ENCODE assay signal across 17 mouse cellular contexts in genomic region chr11:118836889-118837288, GRCm38 (mm10).
A peak's percentile ranks its signal among the peaks of the same experiment; 100 is the strongest.
DNase-seq lines count a peak whose midpoint lies in the region; ATAC-seq and TF ChIP-seq lines count a peak whose summit lies in the region.
"Had no signal": no experiment of that assay in that cellular context is flagged by ENCODE, and none has a peak within 500 bp of the region (broad histone marks: within the 10 kb centered on the region; RNA-seq: fewer than 3 reads in every experiment).

No protein-coding gene starts in this region.

- 50% methylated on average over 4 of the region's 4 CpGs for WGBS in forebrain, embryonic 15.5 days
- WGBS in forebrain, embryonic 13.5 days = 69% methylated on average over 4 of the region's 4 CpGs
- WGBS in neural tube, embryonic 13.5 days = 53% methylated on average over 4 of the region's 4 CpGs
- 56% methylated on average over 4 of the region's 4 CpGs for WGBS in lung, adult 2 months

- no peaks in the 10 kb centered on the region for H3K36me3 ChIP-seq in forebrain, embryonic 15.5 days
- H3K36me3 ChIP-seq in forebrain, embryonic 13.5 days (ENCODE audit: poor library complexity, severe bottlenecking) = no peaks in the 10 kb centered on the region
- H3K36me3 ChIP-seq in neural tube, embryonic 13.5 days = no peaks in the 10 kb centered on the region
- H3K36me3 ChIP-seq: limb, embryonic 10.5 days; midbrain, embryonic 10.5 days had no signal

- H3K9ac ChIP-seq in forebrain, embryonic 15.5 days (replicated peaks) = no peak overlapping the region
- no peak overlapping the region for H3K9ac ChIP-seq in forebrain, embryonic 13.5 days
- H3K9ac ChIP-seq in neural tube, embryonic 13.5 days = no peak overlapping the region
- H3K9ac ChIP-seq: lung, embryonic 14.5 days had no signal

- no peak overlapping the region for H3K4me3 ChIP-seq in forebrain, embryonic 15.5 days
- H3K4me3 ChIP-seq in forebrain, embryonic 13.5 days = no peak overlapping the region
- H3K4me3 ChIP-seq in neural tube, embryonic 13.5 days = no peak overlapping the region
- no peak overlapping the region for H3K4me3 ChIP-seq in cortical plate, adult 2 months (ENCODE audit: insufficient read depth, low read length)
- H3K4me3 ChIP-seq in lung, adult 2 months (replicated peaks; ENCODE audit: extremely low read depth, low read depth, low read length) = no peak overlapping the region
- H3K4me3 ChIP-seq: limb, embryonic 10.5 days; midbrain, embryonic 10.5 days had no signal

- H3K27ac ChIP-seq in forebrain, embryonic 15.5 days (replicated peaks) = 0 out of 2 replicates have a peak overlapping the region, but pooled peaks have one; percentile 14
- H3K27ac ChIP-seq in forebrain, embryonic 13.5 days = no peak overlapping the region
- peak overlapping the region; percentile 62 for H3K27ac ChIP-seq in neural tube, embryonic 13.5 days (replicated peaks)
- 0 out of 2 replicates have a peak overlapping the region, but pooled peaks have one; percentile 17 for H3K27ac ChIP-seq in cortical plate, adult 2 months (ENCODE audit: insufficient read depth, low read length)
- H3K27ac ChIP-seq: limb, embryonic 10.5 days; midbrain, embryonic 10.5 days had no signal

- H3K9me3 ChIP-seq in forebrain, embryonic 15.5 days = no peaks in the 10 kb centered on the region
- no peaks in the 10 kb centered on the region for H3K9me3 ChIP-seq in forebrain, embryonic 13.5 days (replicated peaks)
- H3K9me3 ChIP-seq in neural tube, embryonic 13.5 days = no peaks in the 10 kb centered on the region
- H3K9me3 ChIP-seq: limb, embryonic 10.5 days; midbrain, embryonic 10.5 days had no signal

- H3K4me1 ChIP-seq in forebrain, embryonic 15.5 days = peaks cover 18% of the 10 kb centered on the region
- H3K4me1 ChIP-seq in forebrain, embryonic 13.5 days = peaks cover 27% of the 10 kb centered on the region
- H3K4me1 ChIP-seq in neural tube, embryonic 13.5 days (replicated peaks) = peaks cover 80% of the 10 kb centered on the region
- peaks cover 9% of the 10 kb centered on the region for H3K4me1 ChIP-seq in cortical plate, adult 2 months (ENCODE audit: control insufficient read depth, insufficient read depth, low read length)
- H3K4me1 ChIP-seq in lung, adult 2 months (ENCODE audit: control insufficient read depth, insufficient read depth, low read length) = no peaks in the 10 kb centered on the region

- TF ChIP-seq POLR2A in cortical plate, adult 2 months (IDR thresholded peaks at IDR 0.05; ENCODE audit: extremely low read depth, insufficient read depth, low read length) = no peak
- TF ChIP-seq POLR2A in lung, adult 2 months (IDR thresholded peaks at IDR 0.05; ENCODE audit: borderline replicate concordance, extremely low read depth, low read depth, low read length) = no peak

- DNase-seq in neural tube, embryonic 10.5 days (ENCODE audit: extremely low spot score, low spot score) = no peak
- DNase-seq in lung, adult 2 months = no peak
- no peak for DNase-seq in B cell, adult 2 months
- no peak for DNase-seq in kidney, adult 8-10 months
- DNase-seq: adrenal gland, adult 8-10 months; gastrocnemius, postnatal 25 days; kidney, postnatal 4 days; lung, embryonic 14.5 days; lung, postnatal 4 days had no signal

- no peaks in the 10 kb centered on the region for H3K27me3 ChIP-seq in forebrain, embryonic 15.5 days
- no peaks in the 10 kb centered on the region for H3K27me3 ChIP-seq in forebrain, embryonic 13.5 days
- H3K27me3 ChIP-seq in neural tube, embryonic 13.5 days = no peaks in the 10 kb centered on the region

- ATAC-seq in forebrain, embryonic 15.5 days (replicated peaks) = no peak
- ATAC-seq in forebrain, embryonic 13.5 days = no peak
- ATAC-seq in neural tube, embryonic 13.5 days (ENCODE audit: low read depth) = no peak
- ATAC-seq: inflammation-experienced regulatory T-cells, adult 6 months had no signal

- no peak overlapping the region for H3K4me2 ChIP-seq in forebrain, embryonic 15.5 days (replicated peaks)
- H3K4me2 ChIP-seq in forebrain, embryonic 13.5 days = no peak overlapping the region
- no peak overlapping the region for H3K4me2 ChIP-seq in neural tube, embryonic 13.5 days
- H3K4me2 ChIP-seq: liver, embryonic 11.5 days; lung, embryonic 14.5 days had no signal

- TF ChIP-seq CTCF in cortical plate, adult 2 months (IDR thresholded peaks at IDR 0.05; ENCODE audit: extremely low read depth, insufficient read depth, low read length) = no peak
- TF ChIP-seq CTCF in lung, adult 2 months (IDR thresholded peaks at IDR 0.05; ENCODE audit: insufficient read depth, low read length) = no peak
